ENCODE assay signal across 24 mouse cellular contexts in genomic region chr5:143213832-143214231, GRCm38 (mm10). TPM values are rescaled to one million over a fixed set of nuclear protein-coding genes. Genes with fewer than 3 reads are reported as not detected.
"Had no signal": no experiment of that assay in that cellular context is flagged by ENCODE, and none has a peak within 500 bp of the region (broad histone marks: within the 10 kb centered on the region; RNA-seq: fewer than 3 reads in every experiment).

No protein-coding gene starts in this region.

- H3K36me3 ChIP-seq: midbrain, embryonic 10.5 days; midbrain, embryonic 12.5 days; neural tube, embryonic 12.5 days had no signal

- H3K4me2 ChIP-seq: lung, embryonic 14.5 days; midbrain, embryonic 12.5 days; neural tube, embryonic 12.5 days had no signal

- H3K4me3 ChIP-seq: midbrain, embryonic 10.5 days; midbrain, embryonic 12.5 days; myocyte; neural tube, embryonic 12.5 days had no signal

- H3K9ac ChIP-seq: lung, embryonic 14.5 days; midbrain, embryonic 12.5 days; neural tube, embryonic 12.5 days had no signal

- ATAC-seq: midbrain, embryonic 16.5 days had no signal

- H3K4me1 ChIP-seq: midbrain, embryonic 10.5 days; midbrain, embryonic 12.5 days; neural tube, embryonic 12.5 days had no signal

- H3K27me3 ChIP-seq: midbrain, embryonic 12.5 days; neural tube, embryonic 12.5 days had no signal

- DNase-seq: lung, adult 18-20 months; lung, embryonic 14.5 days; lung, postnatal 10 days; lung, postnatal 4 days; midbrain, embryonic 14.5 days; retina, postnatal 1 day; right cerebral cortex, adult 18-20 months; right cerebral cortex, postnatal 25 days; right cerebral cortex, postnatal 4 days; spleen, adult 18-20 months; thymus, adult 18-20 months; thymus, postnatal 14 days; thymus, postnatal 36 days had no signal

- H3K27ac ChIP-seq: midbrain, embryonic 10.5 days; midbrain, embryonic 12.5 days; neural tube, embryonic 12.5 days had no signal

RNA-seq across cellular contexts. Expression of gene Spdye4a, which starts 12.9 kb away (rescaled TPM):
- polyA plus RNA-seq: liver, embryonic 16.5 days; lung, embryonic 14.5 days; lung, embryonic 16.5 days; midbrain, embryonic 10.5 days; midbrain, embryonic 12.5 days; midbrain, embryonic 14.5 days; midbrain, embryonic 16.5 days; myocyte; neural tube, embryonic 12.5 days; small intestine, adult 2 months; stomach, embryonic 14.5 days; thymus, postnatal 0 days had no signal

RNA-seq across cellular contexts. Expression of gene Spdye4b, which starts 33.0 kb away (rescaled TPM):
- polyA plus RNA-seq: liver, embryonic 16.5 days; lung, embryonic 14.5 days; midbrain, embryonic 10.5 days; midbrain, embryonic 12.5 days; midbrain, embryonic 14.5 days; midbrain, embryonic 16.5 days; myocyte; neural tube, embryonic 12.5 days; neural tube, embryonic 14.5 days; small intestine, adult 2 months; stomach, embryonic 14.5 days had no signal
